Mouse (Mus musculus) liver, embryonic 12.5 days (tissue): Measurements from ENCODE around the gene Gtf2h3. TPM values are rescaled to one million over a fixed set of nuclear protein-coding genes. Genes with fewer than 3 reads are reported as not detected.

Experiments used
- ATAC-seq: fragments of 200-750 bp; cut with Nextera tagmentation; 2 replicates; pipeline ENCODE4 v1.8.0; 2017; ENCODE audit warnings: moderate number of reproducible peaks, mild to moderate bottlenecking, moderate library complexity
- H3K27ac ChIP-seq: fragments of 300-500 bp; sonication (generic); 2 replicates; pipeline ENCODE4 v1.5.1; 2016; ENCODE audit warnings: mild to moderate bottlenecking
- H3K27me3 ChIP-seq: fragments of 300-500 bp; sonication (generic); replicated peaks from 2 replicates; pipeline ENCODE4 v1.6.1; 2016; ENCODE audit warnings: mild to moderate bottlenecking, moderate library complexity
- H3K36me3 ChIP-seq: fragments of 300-500 bp; sonication (generic); 2 replicates; pipeline ENCODE4 v1.6.1; 2016; ENCODE audit warnings: mild to moderate bottlenecking, moderate library complexity
- H3K4me1 ChIP-seq: fragments of 300-500 bp; sonication (generic); 2 replicates; pipeline ENCODE4 v1.6.1; 2016
- H3K4me2 ChIP-seq: fragments of 300-500 bp; sonication (generic); 2 replicates; pipeline ENCODE4 v1.6.1; 2016; ENCODE audit warnings: mild to moderate bottlenecking, moderate library complexity
- H3K4me3 ChIP-seq: fragments of 300-500 bp; sonication (generic); 2 replicates; pipeline ENCODE4 v1.5.1; 2016; ENCODE audit warnings: mild to moderate bottlenecking, moderate library complexity
- H3K9ac ChIP-seq: fragments of 300-500 bp; sonication (generic); 2 replicates; pipeline ENCODE4 v1.6.1; 2016; ENCODE audit warnings: mild to moderate bottlenecking, moderate library complexity
- H3K9me3 ChIP-seq: fragments of 300-500 bp; sonication (generic); replicated peaks from 2 replicates; pipeline ENCODE4 v1.6.1; 2016; ENCODE audit warnings: mild to moderate bottlenecking, moderate library complexity
- WGBS: fragments of 180-500 bp; shearing (Covaris S2); methylation state at CpG from one replicate; pipeline ENCODE4 v1.1.7; 2016; ENCODE audit not compliant: insufficient replicate concordance; 5-methylcytosine and 5-hydroxymethylcytosine counted together
- polyA plus RNA-seq: library from polyadenylated mRNA; unstranded; fragments of >200 nt; fragmentation: Nextera tagmentation; extraction: Ambion mirVana; gene quantifications from 2 replicates; pipeline ENCODE4 v1.2.1, GENCODE M21; 2016

The Gtf2h3 gene
- polyA plus RNA-seq: 42.1 and 43.3 TPM in 2 replicates

GRCm38 (mm10) chr5:124578633-124579317 lies at the start of gene Gtf2h3, which contains the start of gene Eif2b1:
Gtf2h3 (plus strand) TSS chr5:124579140.
Eif2b1 (minus strand) TSS chr5:124579131.
- peak within 1 kb of the TSS; percentile 64; the same call in 1 of the 2 replicates for H3K27ac ChIP-seq

GRCm38 (mm10) chr5:124529191-124529651 lies 49.7 kb upstream of the Gtf2h3 start:
- no peaks in the 10 kb centered on the region for H3K9me3 ChIP-seq
- no peak for ATAC-seq
- no peak overlapping the region for H3K9ac ChIP-seq
- H3K27me3 ChIP-seq: peaks cover 58% of the 10 kb centered on the region
- H3K4me1 ChIP-seq: peaks cover 41% of the 10 kb centered on the region
- 0 out of 2 replicates have a peak overlapping the region, but pooled peaks have one; percentile 2 for H3K27ac ChIP-seq
- H3K36me3 ChIP-seq: no peaks in the 10 kb centered on the region
- no peak overlapping the region for H3K4me3 ChIP-seq
- 17% methylated on average over 8 of the region's 8 CpGs for WGBS
- peak overlapping the region; percentile 90 for H3K4me2 ChIP-seq

More at GRCm38 (mm10) chr5:124578633-124579317, at the start of gene Gtf2h3, which contains the start of gene Eif2b1:
- Histone ChIP-seq H3K4me1 (peaks cover 31% of the 10 kb centered on the region), H3K36me3 (peaks cover 52% of the 10 kb centered on the region), H3K27me3 (no peaks in the 10 kb centered on the region), H3K4me3 (peak within 1 kb of the TSS; percentile 83), H3K4me2 (peak within 1 kb of the TSS; percentile 90), H3K9ac (peak within 1 kb of the TSS; percentile 77), H3K9me3 (no peaks in the 10 kb centered on the region)
- 2% methylated on average over 51 of the region's 51 CpGs for WGBS
- peak; percentile 89 for ATAC-seq

GRCm38 (mm10) chr5:124529697-124530096 lies 49.2 kb upstream of the Gtf2h3 start:
- no peaks in the 10 kb centered on the region for H3K9me3 ChIP-seq
- ATAC-seq: no peak
- no peak overlapping the region for H3K9ac ChIP-seq
- peaks cover 58% of the 10 kb centered on the region for H3K27me3 ChIP-seq
- H3K4me3 ChIP-seq: peak overlapping the region; percentile 66; the same call in 1 of the 2 replicates
- peak overlapping the region; percentile 90 for H3K4me2 ChIP-seq
- no peak overlapping the region for H3K27ac ChIP-seq
- WGBS: 20% methylated on average over 8 of the region's 8 CpGs
- no peaks in the 10 kb centered on the region for H3K36me3 ChIP-seq
- H3K4me1 ChIP-seq: peaks cover 45% of the 10 kb centered on the region

GRCm38 (mm10) chr5:124530655-124531582 lies 48.0 kb upstream of the Gtf2h3 start, which contains the start of gene Rilpl1:
Rilpl1 (minus strand) TSS chr5:124531391.
- H3K27ac ChIP-seq: peak within 1 kb of the TSS; percentile 52
- H3K4me3 ChIP-seq: peak within 1 kb of the TSS; percentile 66
- peak within 1 kb of the TSS; percentile 65 for H3K9ac ChIP-seq
- no peaks in the 10 kb centered on the region for H3K36me3 ChIP-seq
- 1% methylated on average over 89 of the region's 96 CpGs for WGBS
- H3K27me3 ChIP-seq: peaks cover 58% of the 10 kb centered on the region
- H3K4me1 ChIP-seq: peaks cover 54% of the 10 kb centered on the region
- H3K4me2 ChIP-seq: peak within 1 kb of the TSS; percentile 90
- H3K9me3 ChIP-seq: no peaks in the 10 kb centered on the region
- ATAC-seq: peak; percentile 55

- H3K27me3 ChIP-seq: peaks cover 60% of the 10 kb centered on the region
- no peaks in the 10 kb centered on the region for H3K9me3 ChIP-seq
- H3K36me3 ChIP-seq: no peaks in the 10 kb centered on the region
- ATAC-seq: no peak; the same call in 1 of the 2 replicates
- peak overlapping the region; percentile 66 for H3K4me3 ChIP-seq
- H3K4me1 ChIP-seq: peaks cover 55% of the 10 kb centered on the region
- H3K27ac ChIP-seq: peak overlapping the region; percentile 52
- peak overlapping the region; percentile 65 for H3K9ac ChIP-seq
- WGBS: 17% methylated on average over 14 of the region's 14 CpGs
- peak overlapping the region; percentile 90 for H3K4me2 ChIP-seq
Measured at GRCm38 (mm10) chr5:124531583-124531930, 47.4 kb upstream of the Gtf2h3 start.

- WGBS: 17% methylated on average over 7 of the region's 7 CpGs
- peaks cover 62% of the 10 kb centered on the region for H3K4me1 ChIP-seq
- 0 out of 2 replicates have a peak overlapping the region, but pooled peaks have one; percentile 37 for H3K27ac ChIP-seq
- H3K4me3 ChIP-seq: no peak overlapping the region
- H3K36me3 ChIP-seq: no peaks in the 10 kb centered on the region
- peaks cover 66% of the 10 kb centered on the region for H3K27me3 ChIP-seq
- no peak overlapping the region for H3K4me2 ChIP-seq
- H3K9ac ChIP-seq: no peak overlapping the region
- ATAC-seq: 0 out of 2 replicates have a peak, but pooled peaks have one; percentile 27
- H3K9me3 ChIP-seq: no peaks in the 10 kb centered on the region
Measured at GRCm38 (mm10) chr5:124532451-124532850, 46.5 kb upstream of the Gtf2h3 start.

- ATAC-seq: no peak; the same call in 1 of the 2 replicates
- no peaks in the 10 kb centered on the region for H3K9me3 ChIP-seq
- no peak overlapping the region for H3K27ac ChIP-seq
- no peaks in the 10 kb centered on the region for H3K36me3 ChIP-seq
- H3K4me3 ChIP-seq: no peak overlapping the region
- no peak overlapping the region for H3K4me2 ChIP-seq
- H3K9ac ChIP-seq: no peak overlapping the region
- WGBS: 40% methylated on average over 5 of the region's 5 CpGs
- H3K27me3 ChIP-seq: peaks cover 45% of the 10 kb centered on the region
- H3K4me1 ChIP-seq: peaks cover 47% of the 10 kb centered on the region
Measured at GRCm38 (mm10) chr5:124535016-124535415, 43.9 kb upstream of the Gtf2h3 start.

- WGBS: 8% methylated on average over 17 of the region's 17 CpGs
- peaks cover 27% of the 10 kb centered on the region for H3K27me3 ChIP-seq
- peak overlapping the region; percentile 47 for H3K4me2 ChIP-seq
- H3K9me3 ChIP-seq: no peaks in the 10 kb centered on the region
- peaks cover 32% of the 10 kb centered on the region for H3K4me1 ChIP-seq
- ATAC-seq: no peak
- peak overlapping the region; percentile 48; the same call in 1 of the 2 replicates for H3K9ac ChIP-seq
- H3K27ac ChIP-seq: no peak overlapping the region
- peak overlapping the region; percentile 8; the same call in 1 of the 2 replicates for H3K4me3 ChIP-seq
- no peaks in the 10 kb centered on the region for H3K36me3 ChIP-seq
Measured at GRCm38 (mm10) chr5:124536776-124537175, 42.2 kb upstream of the Gtf2h3 start.

GRCm38 (mm10) chr5:124538813-124539792 lies 39.8 kb upstream of the Gtf2h3 start:
- Histone ChIP-seq H3K4me2 (no peak overlapping the region), H3K4me1 (peaks cover 35% of the 10 kb centered on the region), H3K4me3 (no peak overlapping the region), H3K27me3 (0 out of 2 replicates have a peak, but pooled peaks cover 8% of the 10 kb centered on the region), H3K36me3 (peaks cover 19% of the 10 kb centered on the region), H3K27ac (peak overlapping the region; percentile 30; the same call in 1 of the 2 replicates), H3K9ac (no peak overlapping the region), H3K9me3 (no peaks in the 10 kb centered on the region)
- 70% methylated on average over 16 of the region's 16 CpGs for WGBS
- no peak for ATAC-seq

GRCm38 (mm10) chr5:124539905-124540304 lies 39.0 kb upstream of the Gtf2h3 start:
- 69% methylated on average over 4 of the region's 4 CpGs for WGBS

More at GRCm38 (mm10) chr5:124539905-124540304, 39.0 kb upstream of the Gtf2h3 start:
- Histone ChIP-seq H3K4me2 (peak overlapping the region; percentile 63), H3K27me3 (0 out of 2 replicates have a peak, but pooled peaks cover 8% of the 10 kb centered on the region), H3K9ac (peak overlapping the region; percentile 96; the same call in 1 of the 2 replicates), H3K4me3 (peak overlapping the region; percentile 83), H3K9me3 (no peaks in the 10 kb centered on the region), H3K4me1 (peaks cover 33% of the 10 kb centered on the region), H3K36me3 (peaks cover 27% of the 10 kb centered on the region), H3K27ac (peak overlapping the region; percentile 77)
- no peak for ATAC-seq
